Mouse (Mus musculus): ENCODE results near the gene Rbms3. TPM values are rescaled to one million over a fixed set of nuclear protein-coding genes. Genes with fewer than 3 reads are reported as not detected.

Gene Rbms3
- total and polyA plus RNA-seq, 2 experiments from 2014 or later: 56.3 to 77.9 TPM

DNA sequence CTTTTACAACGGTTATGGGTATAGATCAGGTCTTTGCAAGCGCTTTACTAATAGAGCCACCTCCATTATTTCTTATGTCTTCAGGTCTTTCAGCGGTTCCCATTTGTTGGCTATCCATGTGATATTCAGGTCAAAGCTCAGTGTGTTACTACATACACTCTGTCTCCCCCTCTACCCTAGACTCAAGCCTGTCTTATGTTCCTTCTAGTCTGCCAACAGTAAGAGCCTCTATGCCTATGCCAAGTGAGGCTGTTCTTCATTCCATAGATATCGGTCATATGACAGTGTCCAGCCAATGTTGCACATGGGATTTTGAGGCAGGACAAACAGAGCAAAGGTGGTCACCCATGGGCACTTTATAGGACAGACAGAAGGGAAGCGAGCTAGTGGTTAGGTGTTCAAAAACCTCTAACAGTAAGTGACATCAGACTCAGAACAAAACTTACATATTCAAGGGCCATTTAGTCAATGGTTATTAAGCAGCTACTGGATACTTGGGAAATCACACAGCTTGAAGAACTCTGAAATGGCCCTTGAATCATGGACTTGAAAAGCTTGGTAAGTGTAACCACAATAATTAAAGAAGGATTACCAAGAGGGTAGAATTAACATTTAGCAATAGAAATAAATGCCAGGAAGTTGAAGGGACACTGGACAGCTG, 395.5 kb downstream of the Rbms3 start:
- ATAC-seq (no peak), DNase-seq (ENCODE audit: low spot score) (no peak)
- no peaks in the 10 kb centered on the region for H3K27me3 ChIP-seq (ENCODE audit: insufficient read depth, low read length)
- no peak for TF ChIP-seq CTCF (IDR thresholded peaks at IDR 0.05; ENCODE audit: low read depth)
- no peak overlapping the region for H3K4me2 ChIP-seq (ENCODE audit: low read depth, low read length)
- H3K4me3 ChIP-seq (ENCODE audit: low read length): no peak overlapping the region
- no peaks in the 10 kb centered on the region for H3K9me3 ChIP-seq (ENCODE audit: low read length)
- H3K36me3 ChIP-seq (ENCODE audit: insufficient read depth, low read length): no peaks in the 10 kb centered on the region
- WGBS: 94% methylated on average over 5 of the region's 5 CpGs
- no peak overlapping the region for H3K9ac ChIP-seq (replicated peaks; ENCODE audit: low read length)
- no peak overlapping the region for H3K27ac ChIP-seq
- H3K4me1 ChIP-seq (ENCODE audit: insufficient read depth, low read length): no peaks in the 10 kb centered on the region

DNA sequence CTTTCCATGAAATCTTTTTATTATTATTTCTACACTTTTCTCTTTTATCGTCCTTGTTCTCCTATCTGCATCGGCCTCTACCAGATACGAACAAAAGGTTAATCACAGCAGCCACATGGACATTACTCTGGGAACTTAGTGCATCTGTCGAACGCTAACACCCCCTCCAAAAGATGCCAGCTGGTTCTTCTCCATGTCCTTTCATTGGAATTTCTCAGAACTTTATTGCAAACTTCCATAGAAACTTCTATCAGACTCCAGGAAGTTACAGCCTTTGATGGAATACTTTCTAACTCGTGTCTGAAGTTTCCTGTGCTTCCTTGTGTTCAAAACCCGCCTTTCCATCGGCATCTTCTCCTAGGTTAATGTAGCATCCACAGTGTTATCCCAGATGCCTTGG, 407.0 kb downstream of the Rbms3 start:
- Histone ChIP-seq H3K9ac (replicated peaks; ENCODE audit: low read length) (no peak overlapping the region), H3K27me3 (ENCODE audit: insufficient read depth, low read length) (no peaks in the 10 kb centered on the region), H3K4me2 (ENCODE audit: low read depth, low read length) (no peak overlapping the region), H3K36me3 (ENCODE audit: insufficient read depth, low read length) (no peaks in the 10 kb centered on the region), H3K27ac (no peak overlapping the region), H3K4me3 (ENCODE audit: low read length) (no peak overlapping the region), H3K4me1 (ENCODE audit: insufficient read depth, low read length) (no peaks in the 10 kb centered on the region), H3K9me3 (ENCODE audit: low read length) (no peaks in the 10 kb centered on the region)
- WGBS: 84% methylated on average over 8 of the region's 8 CpGs
- TF ChIP-seq CTCF (IDR thresholded peaks at IDR 0.05; ENCODE audit: low read depth): no peak
- DNase-seq (ENCODE audit: low spot score) (no peak), ATAC-seq (no peak)

DNA sequence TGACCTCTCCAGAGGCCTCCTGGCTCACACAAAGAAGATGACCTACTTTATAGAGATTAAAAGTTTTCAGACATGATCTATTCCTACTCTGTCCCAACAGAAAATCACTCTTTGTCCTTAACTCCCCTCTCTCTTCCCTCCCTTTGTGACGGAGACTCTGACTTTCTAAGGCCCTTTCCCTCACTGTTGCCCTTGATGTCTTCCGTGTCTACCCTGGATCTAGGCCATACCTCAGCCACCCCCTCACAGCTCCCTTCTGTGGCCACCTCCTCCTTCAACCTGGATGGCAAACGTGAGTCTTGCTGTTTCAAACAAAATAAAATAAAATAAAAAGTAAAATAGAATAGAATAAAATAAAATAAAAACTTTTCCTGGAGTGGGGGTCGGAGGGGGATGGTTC, 408.2 kb downstream of the Rbms3 start:
- no peak overlapping the region for H3K9ac ChIP-seq (replicated peaks; ENCODE audit: low read length)
- WGBS: 77% methylated on average over 4 of the region's 4 CpGs
- H3K4me2 ChIP-seq (ENCODE audit: low read depth, low read length): no peak overlapping the region
- no peaks in the 10 kb centered on the region for H3K9me3 ChIP-seq (ENCODE audit: low read length)
- no peak overlapping the region for H3K4me3 ChIP-seq (ENCODE audit: low read length)
- DNase-seq (ENCODE audit: low spot score): no peak
- ATAC-seq: no peak
- H3K4me1 ChIP-seq (ENCODE audit: insufficient read depth, low read length): no peaks in the 10 kb centered on the region
- no peaks in the 10 kb centered on the region for H3K36me3 ChIP-seq (ENCODE audit: insufficient read depth, low read length)
- H3K27ac ChIP-seq: no peak overlapping the region
- H3K27me3 ChIP-seq (ENCODE audit: insufficient read depth, low read length): no peaks in the 10 kb centered on the region
- no peak for TF ChIP-seq CTCF (IDR thresholded peaks at IDR 0.05; ENCODE audit: low read depth)

DNA sequence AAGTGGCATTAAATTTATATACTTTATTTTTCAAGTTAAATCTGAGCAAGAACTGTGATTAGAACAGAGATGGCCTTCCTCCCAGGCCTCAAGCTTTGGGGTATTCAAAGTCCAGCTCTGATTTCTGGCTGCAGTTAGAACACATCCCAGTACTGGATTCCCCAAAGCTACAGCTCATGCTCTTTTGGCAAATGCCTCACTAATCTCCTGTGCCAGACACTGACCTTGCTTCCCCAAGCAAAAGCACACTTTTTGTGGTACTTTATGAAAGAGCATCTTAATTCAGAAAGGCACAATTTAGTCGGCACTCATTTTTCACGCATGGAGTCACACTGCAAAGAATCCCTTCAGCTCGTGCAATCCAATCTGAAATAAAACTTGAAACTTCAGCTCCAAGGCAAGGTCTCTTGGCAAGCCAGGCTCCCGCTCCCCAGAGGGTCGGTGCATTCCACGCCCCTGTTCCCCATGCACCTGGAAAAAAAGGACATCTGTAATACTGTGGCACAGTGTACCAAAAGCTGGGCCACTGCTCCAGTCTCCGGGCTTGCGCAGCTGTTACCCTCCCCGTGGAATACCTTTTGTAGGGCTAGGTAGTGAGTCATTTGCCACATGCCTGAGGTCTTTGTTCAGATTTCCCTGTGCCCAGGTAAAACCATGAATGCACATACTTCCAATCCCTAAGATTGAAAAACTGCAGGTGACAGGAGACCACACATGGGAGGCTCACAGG, 413.5 kb downstream of the Rbms3 start:
- 65% methylated on average over 9 of the region's 9 CpGs for WGBS
- Histone ChIP-seq H3K9me3 (ENCODE audit: low read length) (no peaks in the 10 kb centered on the region), H3K27ac (no peak overlapping the region), H3K4me3 (ENCODE audit: low read length) (no peak overlapping the region), H3K4me1 (ENCODE audit: insufficient read depth, low read length) (no peaks in the 10 kb centered on the region; the same call in 1 of the 2 replicates), H3K4me2 (ENCODE audit: low read depth, low read length) (no peak overlapping the region), H3K27me3 (ENCODE audit: insufficient read depth, low read length) (no peaks in the 10 kb centered on the region), H3K36me3 (ENCODE audit: insufficient read depth, low read length) (no peaks in the 10 kb centered on the region), H3K9ac (replicated peaks; ENCODE audit: low read length) (no peak overlapping the region)
- no peak for TF ChIP-seq CTCF (IDR thresholded peaks at IDR 0.05; ENCODE audit: low read depth)
- no peak for DNase-seq (ENCODE audit: low spot score)
- no peak for ATAC-seq

DNA sequence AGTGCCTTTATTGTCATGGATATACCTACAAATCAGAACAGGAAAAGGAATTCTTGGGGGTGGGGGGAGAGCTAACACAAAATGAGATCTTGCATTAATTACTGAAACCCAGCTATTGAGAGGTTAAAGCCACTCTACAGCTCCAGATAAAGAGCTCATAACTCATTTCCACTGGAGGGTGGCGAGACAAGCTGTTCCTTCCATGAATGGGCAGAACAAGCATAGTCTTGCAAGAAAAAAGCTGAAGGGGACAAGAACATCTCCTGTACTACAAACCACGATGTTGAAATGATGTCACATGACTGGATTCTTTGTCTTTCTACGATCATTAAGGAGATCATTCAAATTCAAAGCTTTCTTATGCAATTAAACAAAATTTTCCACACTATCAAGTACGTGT, 417.7 kb downstream of the Rbms3 start:
- Histone ChIP-seq H3K4me1 (ENCODE audit: insufficient read depth, low read length) (no peaks in the 10 kb centered on the region; the same call in 1 of the 2 replicates), H3K9ac (replicated peaks; ENCODE audit: low read length) (no peak overlapping the region), H3K4me3 (ENCODE audit: low read length) (no peak overlapping the region), H3K9me3 (ENCODE audit: low read length) (no peaks in the 10 kb centered on the region), H3K4me2 (ENCODE audit: low read depth, low read length) (no peak overlapping the region), H3K36me3 (ENCODE audit: insufficient read depth, low read length) (no peaks in the 10 kb centered on the region), H3K27me3 (ENCODE audit: insufficient read depth, low read length) (no peaks in the 10 kb centered on the region), H3K27ac (no peak overlapping the region)
- TF ChIP-seq CTCF (IDR thresholded peaks at IDR 0.05; ENCODE audit: low read depth): no peak
- WGBS: 57% methylated on average over 4 of the region's 4 CpGs
- ATAC-seq (no peak), DNase-seq (ENCODE audit: low spot score) (no peak)

DNA sequence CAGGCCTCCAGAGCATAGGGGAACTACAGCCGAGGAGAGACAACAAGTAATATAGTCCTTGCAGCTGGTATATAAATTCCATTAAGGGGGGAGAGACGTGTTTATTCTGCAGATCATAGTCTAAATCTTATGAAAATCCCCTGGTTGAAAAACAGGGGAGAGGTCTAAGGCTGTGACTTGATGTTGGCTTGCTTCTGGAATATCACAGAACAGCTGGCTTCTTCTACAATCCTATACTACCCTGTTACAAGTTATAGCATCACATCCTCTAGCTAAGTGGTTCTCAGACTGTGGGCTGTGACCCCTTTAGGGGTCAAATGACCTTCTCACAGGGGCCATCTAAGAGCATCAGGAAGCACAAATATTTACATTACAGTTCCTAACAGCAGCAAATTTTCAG, 419.4 kb downstream of the Rbms3 start:
- Histone ChIP-seq H3K36me3 (ENCODE audit: insufficient read depth, low read length) (no peaks in the 10 kb centered on the region), H3K27me3 (ENCODE audit: insufficient read depth, low read length) (no peaks in the 10 kb centered on the region), H3K27ac (no peak overlapping the region), H3K4me1 (ENCODE audit: insufficient read depth, low read length) (peaks cover 7% of the 10 kb centered on the region; the same call in 1 of the 2 replicates), H3K4me2 (ENCODE audit: low read depth, low read length) (no peak overlapping the region), H3K9ac (replicated peaks; ENCODE audit: low read length) (no peak overlapping the region), H3K9me3 (ENCODE audit: low read length) (no peaks in the 10 kb centered on the region), H3K4me3 (ENCODE audit: low read length) (no peak overlapping the region)
- WGBS: 79% methylated on average over 2 of the region's 2 CpGs
- ATAC-seq (no peak), DNase-seq (ENCODE audit: low spot score) (no peak)
- no peak for TF ChIP-seq CTCF (IDR thresholded peaks at IDR 0.05; ENCODE audit: low read depth)

DNA sequence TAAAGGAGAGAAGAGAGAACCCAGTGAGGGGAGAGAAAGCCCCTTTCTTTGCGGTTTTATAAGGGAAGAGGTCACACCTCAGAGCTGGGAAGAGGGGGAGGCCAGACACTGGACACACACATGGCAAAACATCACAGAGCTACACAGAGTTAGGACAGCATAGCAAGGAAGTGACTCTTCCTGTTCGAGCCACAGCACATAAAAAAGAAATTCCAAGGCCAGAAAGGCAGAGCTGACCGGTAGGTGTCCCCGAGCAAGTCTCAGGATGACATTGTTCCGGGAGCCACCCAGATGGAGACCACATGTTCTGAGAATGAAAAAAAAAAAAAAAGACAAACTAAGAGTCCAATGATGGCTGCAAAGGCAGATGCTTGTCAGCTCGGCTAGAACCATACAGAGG, 424.3 kb downstream of the Rbms3 start:
- TF ChIP-seq CTCF (IDR thresholded peaks at IDR 0.05; ENCODE audit: low read depth): no peak
- ATAC-seq (no peak), DNase-seq (ENCODE audit: low spot score) (no peak)
- H3K9me3 ChIP-seq (ENCODE audit: low read length): no peaks in the 10 kb centered on the region
- no peak overlapping the region for H3K27ac ChIP-seq
- H3K9ac ChIP-seq (replicated peaks; ENCODE audit: low read length): no peak overlapping the region
- WGBS: 66% methylated on average over 6 of the region's 6 CpGs
- H3K4me1 ChIP-seq (ENCODE audit: insufficient read depth, low read length): peaks cover 7% of the 10 kb centered on the region; the same call in 1 of the 2 replicates
- H3K4me2 ChIP-seq (ENCODE audit: low read depth, low read length): no peak overlapping the region
- H3K36me3 ChIP-seq (ENCODE audit: insufficient read depth, low read length): no peaks in the 10 kb centered on the region
- no peak overlapping the region for H3K4me3 ChIP-seq (ENCODE audit: low read length)
- H3K27me3 ChIP-seq (ENCODE audit: insufficient read depth, low read length): no peaks in the 10 kb centered on the region
